Mouse (Mus musculus) kidney, embryonic 15.5 days (tissue): ENCODE data around the gene Asgr2. TPM values are rescaled to one million over a fixed set of nuclear protein-coding genes. Genes with fewer than 3 reads are reported as not detected.
A peak's percentile ranks its signal among the peaks of the same experiment; 100 is the strongest.

Experiments used
- ATAC-seq: fragments of 200-750 bp; cut with Nextera tagmentation; replicated peaks from 2 replicates; pipeline ENCODE4 v1.8.0; 2017; ENCODE audit warnings: moderate TSS enrichment; ENCODE audit not compliant: low FRiP score
- H3K27ac ChIP-seq: fragments of 300-500 bp; sonication (generic); 2 replicates; pipeline ENCODE4 v1.5.1; 2015; ENCODE audit warnings: mild to moderate bottlenecking, inconsistent platforms
- H3K27me3 ChIP-seq: fragments of 300-500 bp; sonication (generic); 2 replicates; pipeline ENCODE4 v1.6.1; 2015; ENCODE audit warnings: inconsistent platforms
- H3K36me3 ChIP-seq: fragments of 300-500 bp; sonication (generic); 2 replicates; pipeline ENCODE4 v1.6.1; 2015; ENCODE audit warnings: inconsistent platforms
- H3K4me1 ChIP-seq: fragments of 300-500 bp; sonication (generic); 2 replicates; pipeline ENCODE4 v1.6.1; 2015; ENCODE audit warnings: inconsistent platforms
- H3K4me2 ChIP-seq: fragments of 300-500 bp; sonication (generic); 2 replicates; pipeline ENCODE4 v1.6.1; 2015; ENCODE audit warnings: moderate library complexity, mild to moderate bottlenecking, inconsistent platforms
- H3K4me3 ChIP-seq: fragments of 300-500 bp; sonication (generic); replicated peaks from 2 replicates; pipeline ENCODE4 v1.5.1; 2015; ENCODE audit warnings: mild to moderate bottlenecking, inconsistent platforms
- H3K9ac ChIP-seq: fragments of 300-500 bp; sonication (generic); 2 replicates; pipeline ENCODE4 v1.6.1; 2015; ENCODE audit warnings: mild to moderate bottlenecking, inconsistent platforms
- H3K9me3 ChIP-seq: fragments of 300-500 bp; sonication (generic); replicated peaks from 2 replicates; pipeline ENCODE4 v1.6.1; 2016; ENCODE audit warnings: inconsistent platforms
- WGBS: fragments of 180-500 bp; shearing (Covaris S2); methylation state at CpG from one replicate; pipeline ENCODE4 v1.1.7; 2015; ENCODE audit warnings: mixed read lengths; 5-methylcytosine and 5-hydroxymethylcytosine counted together
- polyA plus RNA-seq: library from polyadenylated mRNA; unstranded; fragments of >200 nt; fragmentation: Nextera tagmentation; extraction: Ambion mirVana; gene quantifications from 2 replicates; pipeline ENCODE4 v1.2.1, GENCODE M21; 2015

Gene Asgr2
- 0.18 and 0.28 TPM in 2 replicates for polyA plus RNA-seq

- no peak within 1 kb of the TSS for H3K4me3 ChIP-seq
- no peaks in the 10 kb centered on the region for H3K36me3 ChIP-seq
- peaks cover 8% of the 10 kb centered on the region; the same call in 1 of the 2 replicates for H3K4me1 ChIP-seq
- H3K9me3 ChIP-seq, result no peaks in the 10 kb centered on the region
- H3K9ac ChIP-seq, result no peak within 1 kb of the TSS
- no peak for ATAC-seq
- 61% methylated on average over 12 of the region's 12 CpGs for WGBS
- H3K4me2 ChIP-seq, result no peak within 1 kb of the TSS
- H3K27me3 ChIP-seq, result peaks cover 9% of the 10 kb centered on the region; the same call in 1 of the 2 replicates
- H3K27ac ChIP-seq, result no peak within 1 kb of the TSS
Observed at GRCm38 (mm10) chr11:70091986-70092783, at the start of gene Asgr2. Asgr2 (plus strand) TSS chr11:70092644.

- 87% methylated on average over 7 of the region's 7 CpGs for WGBS
- Histone ChIP-seq H3K9me3 (no peaks in the 10 kb centered on the region), H3K36me3 (peaks cover 59% of the 10 kb centered on the region), H3K4me1 (peaks cover 21% of the 10 kb centered on the region), H3K4me2 (no peak overlapping the region), H3K9ac (no peak overlapping the region), H3K27me3 (no peaks in the 10 kb centered on the region), H3K4me3 (no peak overlapping the region), H3K27ac (no peak overlapping the region)
- ATAC-seq, result no peak
Observed at GRCm38 (mm10) chr11:70043665-70044064, 48.8 kb upstream of the Asgr2 start.

- Histone ChIP-seq H3K27me3 (0 out of 2 replicates have a peak, but pooled peaks cover under 1% of the 10 kb centered on the region), H3K9me3 (no peaks in the 10 kb centered on the region), H3K9ac (no peak overlapping the region), H3K4me3 (no peak overlapping the region), H3K4me1 (peaks cover 21% of the 10 kb centered on the region), H3K4me2 (no peak overlapping the region; the same call in 1 of the 2 replicates), H3K36me3 (peaks cover 43% of the 10 kb centered on the region), H3K27ac (peak overlapping the region; percentile 58)
- 16% methylated on average over 9 of the region's 9 CpGs for WGBS
- ATAC-seq, result peak; percentile 52
Observed at GRCm38 (mm10) chr11:70045435-70045834, 47.0 kb upstream of the Asgr2 start.

- H3K27ac ChIP-seq, result no peak overlapping the region
- 73% methylated on average over 6 of the region's 6 CpGs for WGBS
Observed at GRCm38 (mm10) chr11:70049366-70049765, 43.1 kb upstream of the Asgr2 start.

GRCm38 (mm10) chr11:70049816-70050215 lies 42.6 kb upstream of the Asgr2 start:
- no peak for ATAC-seq
- Histone ChIP-seq H3K4me2 (no peak overlapping the region), H3K27me3 (peaks cover 17% of the 10 kb centered on the region), H3K27ac (no peak overlapping the region), H3K9ac (no peak overlapping the region), H3K4me1 (peaks cover 12% of the 10 kb centered on the region), H3K4me3 (no peak overlapping the region), H3K36me3 (0 out of 2 replicates have a peak, but pooled peaks cover 2% of the 10 kb centered on the region), H3K9me3 (no peaks in the 10 kb centered on the region)
- WGBS, result 58% methylated on average over 10 of the region's 10 CpGs

More at GRCm38 (mm10) chr11:70049366-70049765, 43.1 kb upstream of the Asgr2 start:
- no peak overlapping the region for H3K4me2 ChIP-seq
- no peak overlapping the region for H3K4me3 ChIP-seq
- H3K9me3 ChIP-seq, result no peaks in the 10 kb centered on the region
- no peak overlapping the region for H3K9ac ChIP-seq
- peaks cover 16% of the 10 kb centered on the region for H3K4me1 ChIP-seq
- ATAC-seq, result no peak
- H3K27me3 ChIP-seq, result peaks cover 13% of the 10 kb centered on the region
- peaks cover 7% of the 10 kb centered on the region for H3K36me3 ChIP-seq

GRCm38 (mm10) chr11:70053156-70053555 lies 39.3 kb upstream of the Asgr2 start:
- 63% methylated on average over 7 of the region's 7 CpGs for WGBS

GRCm38 (mm10) chr11:70053898-70054570 lies 38.4 kb upstream of the Asgr2 start, which contains the start of gene Asgr1:
Asgr1 (plus strand) TSS chr11:70054085.
- H3K27ac ChIP-seq, result no peak within 1 kb of the TSS
- H3K9ac ChIP-seq, result no peak within 1 kb of the TSS
- ATAC-seq, result no peak
- WGBS, result 85% methylated on average over 10 of the region's 10 CpGs
- H3K4me3 ChIP-seq, result no peak within 1 kb of the TSS
- H3K36me3 ChIP-seq, result no peaks in the 10 kb centered on the region
- 0 out of 2 replicates have a peak, but pooled peaks cover 3% of the 10 kb centered on the region for H3K4me1 ChIP-seq
- H3K4me2 ChIP-seq, result no peak within 1 kb of the TSS
- H3K9me3 ChIP-seq, result no peaks in the 10 kb centered on the region
- peaks cover 31% of the 10 kb centered on the region for H3K27me3 ChIP-seq

More at GRCm38 (mm10) chr11:70053156-70053555, 39.3 kb upstream of the Asgr2 start:
- Histone ChIP-seq H3K9me3 (no peaks in the 10 kb centered on the region), H3K36me3 (no peaks in the 10 kb centered on the region), H3K4me3 (no peak overlapping the region), H3K9ac (no peak overlapping the region), H3K27me3 (peaks cover 30% of the 10 kb centered on the region), H3K4me2 (no peak overlapping the region), H3K27ac (no peak overlapping the region), H3K4me1 (0 out of 2 replicates have a peak, but pooled peaks cover 3% of the 10 kb centered on the region)
- ATAC-seq, result no peak

- Histone ChIP-seq H3K27ac (no peak overlapping the region), H3K36me3 (no peaks in the 10 kb centered on the region), H3K4me3 (0 out of 2 replicates have a peak overlapping the region, but pooled peaks have one; percentile 7), H3K9ac (no peak overlapping the region), H3K9me3 (no peaks in the 10 kb centered on the region), H3K4me2 (peak overlapping the region; percentile 47), H3K4me1 (0 out of 2 replicates have a peak, but pooled peaks cover 3% of the 10 kb centered on the region), H3K27me3 (peaks cover 39% of the 10 kb centered on the region)
- WGBS, result 22% methylated on average over 17 of the region's 18 CpGs
- peak; percentile 31 for ATAC-seq
Observed at GRCm38 (mm10) chr11:70055618-70056214, 36.7 kb upstream of the Asgr2 start.

GRCm38 (mm10) chr11:70057805-70058204 lies 34.6 kb upstream of the Asgr2 start:
- ATAC-seq, result no peak
- H3K4me2 ChIP-seq, result no peak overlapping the region
- H3K9ac ChIP-seq, result no peak overlapping the region
- H3K9me3 ChIP-seq, result no peaks in the 10 kb centered on the region
- no peaks in the 10 kb centered on the region for H3K36me3 ChIP-seq
- 65% methylated on average over 9 of the region's 9 CpGs for WGBS
- no peak overlapping the region for H3K4me3 ChIP-seq
- no peak overlapping the region for H3K27ac ChIP-seq
- peaks cover 42% of the 10 kb centered on the region for H3K27me3 ChIP-seq
- 0 out of 2 replicates have a peak, but pooled peaks cover 3% of the 10 kb centered on the region for H3K4me1 ChIP-seq

- Histone ChIP-seq H3K9ac (no peak overlapping the region), H3K9me3 (0 out of 2 replicates have a peak, but pooled peaks cover 2% of the 10 kb centered on the region), H3K27me3 (peaks cover 30% of the 10 kb centered on the region), H3K4me1 (0 out of 2 replicates have a peak, but pooled peaks cover 3% of the 10 kb centered on the region), H3K4me3 (no peak overlapping the region), H3K36me3 (no peaks in the 10 kb centered on the region), H3K27ac (no peak overlapping the region), H3K4me2 (no peak overlapping the region)
- no peak for ATAC-seq
- WGBS, result 55% methylated on average over 6 of the region's 6 CpGs
Observed at GRCm38 (mm10) chr11:70059930-70060329, 32.5 kb upstream of the Asgr2 start.

GRCm38 (mm10) chr11:70063053-70063452 lies 29.4 kb upstream of the Asgr2 start:
- Histone ChIP-seq H3K4me1 (peaks cover 18% of the 10 kb centered on the region; the same call in 1 of the 2 replicates), H3K9me3 (0 out of 2 replicates have a peak, but pooled peaks cover 2% of the 10 kb centered on the region), H3K27me3 (peaks cover 30% of the 10 kb centered on the region; the same call in 1 of the 2 replicates), H3K9ac (no peak overlapping the region), H3K27ac (no peak overlapping the region), H3K36me3 (no peaks in the 10 kb centered on the region), H3K4me3 (no peak overlapping the region), H3K4me2 (no peak overlapping the region)
- 69% methylated on average over 3 of the region's 3 CpGs for WGBS
- ATAC-seq, result no peak
